Mouse (Mus musculus) cerebellum, adult 11 months (tissue): ENCODE results near the gene Mrps2.
"Not testable (repeated sequence)": the region's sequence is repeated elsewhere in the genome, so short reads cannot be mapped to it uniquely, and the experiment has no call there.

Source experiments
- DNase-seq: peaks from one replicate; pipeline ENCODE4 v3.0.0; 2022

Mrps2 gene

DNA sequence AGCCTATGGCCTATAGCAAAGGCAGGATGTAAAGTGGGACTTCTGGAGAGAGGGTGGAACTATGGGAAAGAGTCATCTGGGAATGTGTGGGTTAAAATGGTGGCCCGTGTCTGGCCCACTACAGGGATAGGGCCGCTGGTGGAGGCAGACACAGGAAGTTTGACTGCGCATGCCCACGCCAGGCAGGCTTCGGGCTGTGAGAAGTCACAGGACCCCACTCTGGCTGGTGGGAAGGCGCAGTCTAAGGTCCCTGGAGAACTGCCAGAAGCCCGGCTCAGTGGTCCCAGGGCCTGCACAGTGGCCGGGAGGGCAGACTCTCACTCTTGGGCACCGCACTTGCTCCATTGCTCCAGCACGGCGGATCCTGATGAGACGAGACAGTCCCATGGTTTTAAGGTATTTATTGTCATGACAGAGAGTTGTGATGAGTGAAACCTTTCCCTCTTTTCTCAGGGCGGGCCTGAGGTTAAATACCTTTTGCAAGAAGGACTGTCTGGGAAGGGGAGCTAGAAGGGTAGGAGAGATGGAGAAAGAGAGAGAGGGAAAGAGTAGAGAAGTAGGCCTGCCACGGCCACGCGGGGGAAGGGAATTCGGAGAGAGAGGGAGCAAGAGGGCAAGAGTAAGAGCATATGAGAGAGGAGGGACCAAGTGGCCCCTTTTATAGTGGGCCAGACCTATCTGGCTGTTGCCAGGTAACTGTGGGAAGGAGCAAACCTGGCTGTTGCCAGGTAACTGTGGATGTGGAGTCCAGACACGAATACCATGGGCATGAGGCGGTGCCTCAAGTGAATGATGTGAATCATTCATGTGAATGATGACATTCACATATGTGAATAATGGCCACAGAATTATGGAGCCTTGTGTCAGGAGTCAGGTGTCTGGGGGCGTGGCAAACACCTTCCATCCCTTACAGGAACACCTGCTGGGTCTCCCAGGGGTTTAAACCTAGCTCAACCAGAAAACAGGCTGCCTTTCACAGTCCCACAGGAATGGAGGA, 11.6 kb downstream of the Mrps2 start:
- DNase-seq: no peak

DNA sequence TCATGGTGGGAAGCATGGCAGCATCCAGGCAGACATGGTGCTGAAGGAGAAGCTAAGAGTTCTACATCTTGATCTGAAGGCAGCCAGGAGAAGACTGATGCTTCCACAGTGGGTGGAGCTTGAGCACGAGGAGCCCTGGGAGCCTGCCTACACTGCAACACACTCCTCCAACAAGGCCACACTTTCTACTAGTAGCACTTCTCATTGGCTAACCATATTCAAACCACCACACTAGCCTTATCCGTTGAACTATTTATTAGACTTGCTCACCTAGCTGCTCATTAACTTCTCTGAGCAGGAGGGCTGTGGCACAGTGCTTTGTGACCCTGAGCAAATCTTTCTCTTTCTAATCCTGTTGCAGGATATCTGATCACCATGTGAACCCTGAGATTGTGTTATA, 16.0 kb downstream of the Mrps2 start:
- DNase-seq: no peak

DNA sequence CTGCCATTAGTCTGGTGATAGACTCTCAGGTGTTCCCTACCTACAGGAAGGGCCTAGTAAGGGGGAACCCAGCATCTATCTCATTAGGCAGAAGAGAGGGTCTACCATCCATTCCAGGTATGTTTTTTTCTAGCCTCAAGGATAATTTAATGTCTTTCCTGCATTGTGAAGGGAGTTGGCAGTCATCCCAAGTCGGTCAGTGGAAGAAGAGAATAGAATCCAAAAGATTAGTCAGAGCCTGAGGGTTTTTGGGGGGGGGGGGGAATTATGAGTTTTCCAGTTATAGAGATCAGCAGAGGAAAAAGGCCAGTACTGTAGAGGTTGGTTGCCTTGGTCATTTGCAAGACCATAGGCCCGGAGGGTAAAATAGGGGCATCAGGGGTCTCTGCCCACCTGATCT, 26.7 kb downstream of the Mrps2 start:
- DNase-seq: no peak

DNA sequence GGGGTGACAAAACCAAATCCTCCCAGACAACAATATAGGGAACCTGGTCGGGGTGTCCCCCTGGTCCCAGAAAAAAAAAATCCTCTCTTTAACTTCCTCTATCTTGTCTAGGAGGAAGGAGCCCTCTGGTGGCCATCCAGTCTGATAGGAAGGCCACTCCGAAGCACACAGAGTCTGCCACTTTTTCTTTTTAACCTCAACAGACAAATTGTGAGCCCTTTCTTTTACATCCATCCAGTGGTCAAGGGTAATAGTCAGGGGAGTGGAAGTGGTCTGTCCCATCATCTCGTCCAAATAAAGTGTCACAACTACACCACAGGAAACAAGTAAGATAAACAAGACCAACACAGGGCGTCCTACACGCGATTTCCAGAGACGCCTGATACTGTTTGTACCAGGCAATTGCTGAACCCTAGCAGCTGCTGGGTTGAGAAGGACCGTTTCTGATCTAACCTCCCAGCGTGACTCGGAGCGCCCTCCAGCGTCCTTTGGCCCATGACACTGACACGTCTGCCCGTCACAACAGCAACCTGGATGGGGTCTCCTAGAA, 27.4 kb downstream of the Mrps2 start:
- no peak for DNase-seq

DNA sequence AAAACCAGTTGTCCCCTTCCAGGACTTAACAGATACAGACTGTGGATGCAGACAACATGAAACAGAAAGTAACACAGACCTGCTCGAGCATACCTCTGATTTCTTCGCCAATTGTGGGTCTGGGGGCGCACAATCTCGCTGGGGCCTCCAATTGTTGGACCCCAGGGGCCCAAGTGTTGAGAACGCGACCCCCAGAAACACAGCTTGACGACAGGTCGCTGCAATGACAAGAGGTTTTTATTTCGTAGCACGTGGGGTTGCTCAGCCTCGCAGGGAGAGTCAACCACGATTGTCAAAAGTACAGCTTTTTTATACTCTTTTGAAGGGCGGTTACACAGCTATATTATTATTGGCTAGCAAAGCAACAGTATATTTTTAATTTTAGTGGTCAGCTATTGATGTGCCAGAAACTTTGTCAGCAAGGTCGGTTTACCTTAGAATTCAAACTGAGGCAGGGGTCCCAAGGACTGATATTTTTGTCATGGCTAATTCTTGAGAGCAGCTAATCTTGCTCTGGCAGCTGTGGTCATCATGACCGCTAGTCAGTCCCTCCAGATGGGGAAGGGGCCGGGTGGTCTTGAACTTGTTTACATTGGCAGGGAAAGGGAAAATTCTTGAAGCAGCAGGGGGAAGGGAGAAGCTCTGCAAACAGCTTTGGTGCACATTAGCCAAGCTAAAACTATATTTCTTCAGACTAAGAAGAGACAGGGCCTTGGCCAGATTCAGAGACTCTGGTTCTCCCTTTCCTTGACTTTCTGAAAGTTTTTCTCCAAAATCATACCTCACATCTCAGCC, 28.1 kb downstream of the Mrps2 start:
- DNase-seq: no peak

DNA sequence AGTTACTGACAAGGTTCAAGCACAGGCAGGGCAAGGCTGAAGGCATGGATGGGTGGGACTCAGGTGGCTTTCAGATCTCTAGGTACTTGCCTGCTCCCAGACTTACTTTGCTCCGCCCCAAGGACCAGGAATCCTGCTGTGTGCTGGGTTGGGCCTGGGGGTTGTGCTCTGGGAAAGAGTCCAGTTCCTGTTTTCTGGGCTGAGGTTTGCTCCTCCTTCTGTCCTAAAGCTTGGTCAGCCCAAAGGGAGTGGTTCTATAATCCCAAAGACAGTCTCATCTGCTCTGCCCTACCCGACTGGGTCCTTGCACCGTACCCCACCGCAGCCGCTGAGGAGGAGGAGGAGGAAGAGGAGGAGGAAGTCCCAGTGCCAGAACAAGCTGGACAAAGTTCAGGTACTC, 28.8 kb downstream of the Mrps2 start, which contains the start of gene Gbgt1:
Gene Gbgt1, plus strand, starts transcription at position 221 of the 400 bp plus-strand sequence.
- no peak for DNase-seq

DNA sequence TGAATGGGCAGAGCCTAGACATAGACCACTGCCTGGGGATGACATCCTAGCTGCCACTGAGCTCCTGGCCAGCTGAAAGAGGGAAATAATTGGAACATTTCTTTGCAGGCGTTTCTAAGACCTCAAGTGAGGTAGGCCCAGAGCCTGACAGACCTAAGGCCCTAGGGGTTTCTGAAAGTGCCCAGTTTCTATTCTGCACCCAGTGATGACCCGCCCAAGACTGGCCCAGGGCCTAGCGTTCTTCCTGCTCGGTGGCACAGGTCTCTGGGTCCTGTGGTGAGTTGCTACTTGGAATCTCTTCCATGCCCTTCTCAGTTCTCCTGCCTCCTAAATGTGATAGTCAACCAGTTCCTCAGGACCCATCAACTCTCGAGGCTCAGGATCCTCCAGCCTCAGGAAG, 29.7 kb downstream of the Mrps2 start:
- DNase-seq: no peak

DNA sequence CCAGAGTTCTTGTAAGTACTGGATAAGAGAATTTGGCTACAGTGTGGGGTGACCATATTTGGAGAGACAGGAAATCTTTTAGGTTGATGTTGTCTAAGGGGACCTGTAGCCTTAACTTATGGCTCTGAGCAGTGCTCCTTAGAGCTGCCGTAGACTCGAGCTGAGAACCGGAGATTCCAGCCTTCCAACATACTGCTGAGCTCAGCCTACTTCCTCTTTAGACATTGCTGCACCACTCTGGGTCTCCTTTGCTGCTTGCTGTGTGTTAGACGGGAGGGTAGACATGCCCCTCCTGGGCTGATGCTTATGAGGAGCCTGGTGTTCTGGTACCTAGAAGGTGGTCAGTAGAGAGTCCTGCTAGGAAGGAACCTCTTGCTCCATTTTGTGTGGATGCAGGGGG, 30.6 kb downstream of the Mrps2 start:
- DNase-seq: no peak

DNA sequence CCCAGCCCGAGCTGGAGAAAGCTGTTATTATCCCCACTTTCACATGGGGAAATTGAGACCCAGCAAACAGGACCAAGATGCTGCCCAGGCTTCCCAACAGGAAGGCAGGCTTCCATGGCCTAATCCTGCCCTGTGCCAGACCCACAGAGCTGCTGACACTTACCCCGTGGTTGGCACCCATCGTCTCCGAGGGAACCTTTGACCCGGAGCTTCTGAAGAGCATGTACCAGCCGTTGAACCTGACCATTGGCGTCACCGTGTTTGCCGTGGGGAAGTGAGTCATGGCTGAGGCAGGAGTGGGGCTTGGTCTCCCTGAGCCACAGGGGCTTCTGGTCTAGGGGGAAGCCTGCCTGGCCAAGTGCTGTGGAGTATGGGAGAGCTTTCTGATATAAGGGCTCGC, 35.1 kb downstream of the Mrps2 start:
- DNase-seq: no peak

DNA sequence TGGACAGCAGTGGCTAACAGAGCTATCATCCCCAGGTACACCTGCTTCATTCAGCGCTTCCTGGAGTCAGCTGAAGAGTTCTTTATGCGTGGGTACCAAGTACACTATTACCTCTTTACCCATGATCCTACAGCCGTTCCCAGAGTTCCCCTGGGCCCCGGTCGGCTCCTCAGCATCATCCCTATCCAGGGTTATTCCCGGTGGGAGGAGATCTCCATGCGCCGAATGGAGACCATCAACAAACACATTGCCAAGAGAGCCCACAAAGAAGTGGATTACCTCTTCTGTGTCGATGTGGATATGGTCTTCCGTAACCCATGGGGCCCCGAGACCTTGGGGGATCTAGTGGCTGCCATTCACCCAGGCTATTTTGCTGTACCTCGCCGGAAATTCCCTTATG, 36.8 kb downstream of the Mrps2 start:
- no peak for DNase-seq

DNA sequence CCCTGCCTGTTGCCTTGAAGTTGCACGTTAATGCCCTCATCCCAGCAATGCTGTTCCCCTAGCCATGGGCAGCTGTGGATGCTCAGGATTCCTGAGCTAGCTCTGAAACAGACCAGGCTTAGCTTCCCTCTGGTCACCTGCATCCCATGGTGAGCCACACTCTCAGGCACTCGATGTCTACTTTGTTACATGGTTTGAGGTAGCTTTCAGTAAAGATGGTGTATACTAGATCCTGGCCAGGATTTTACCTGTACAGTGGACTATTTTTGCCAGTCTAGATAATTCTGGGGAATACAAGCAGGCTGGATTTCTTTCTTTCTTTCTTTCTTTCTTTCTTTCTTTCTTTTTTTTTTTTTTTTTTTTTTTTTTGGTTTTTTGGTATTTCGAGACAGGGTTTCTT, 37.9 kb downstream of the Mrps2 start, which contains the start of gene Gm10134:
Gene Gm10134, plus strand, starts transcription at position 301 of the 400 bp plus-strand sequence.
- no peak for DNase-seq

DNA sequence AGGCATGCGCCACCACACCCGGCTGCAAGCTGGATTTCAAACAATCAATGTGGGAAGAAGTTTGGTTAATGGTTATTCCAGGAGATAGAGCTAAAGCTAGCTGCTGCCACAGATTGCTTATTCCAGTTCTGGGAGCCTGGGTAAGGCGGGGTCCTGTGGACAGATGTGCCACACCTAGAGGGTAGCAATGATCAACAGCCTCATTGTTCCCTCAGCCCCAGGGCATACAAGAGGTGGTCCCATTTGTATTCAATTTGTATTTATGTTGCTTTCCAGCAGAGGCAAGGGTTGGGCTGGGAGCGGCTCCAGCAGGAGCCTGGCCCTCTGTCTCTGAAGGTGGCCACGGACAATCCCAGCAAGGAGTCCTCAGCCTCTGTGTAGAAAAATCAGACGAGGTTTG, 38.4 kb downstream of the Mrps2 start:
- no peak for DNase-seq

DNA sequence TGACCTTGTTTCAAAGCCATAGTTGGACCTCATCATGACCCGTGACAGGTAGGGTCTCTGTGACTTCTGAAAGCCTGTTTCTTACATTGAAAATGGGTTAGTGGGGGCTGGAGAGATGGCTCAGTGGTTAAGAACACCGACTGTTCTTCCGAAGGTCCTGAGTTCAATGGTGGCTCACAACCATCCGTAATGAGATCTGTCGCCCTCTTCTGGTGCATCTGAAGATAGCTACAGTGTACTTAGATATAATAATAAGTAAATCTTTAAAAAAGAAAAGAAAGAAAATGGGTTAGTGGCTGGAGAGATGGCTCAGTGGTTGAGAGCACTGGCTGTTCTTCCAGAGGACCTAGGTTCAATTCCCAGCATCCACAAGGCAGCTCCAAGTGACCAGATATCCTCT, 43.7 kb downstream of the Mrps2 start:
- not testable (repeated sequence) for DNase-seq

DNA sequence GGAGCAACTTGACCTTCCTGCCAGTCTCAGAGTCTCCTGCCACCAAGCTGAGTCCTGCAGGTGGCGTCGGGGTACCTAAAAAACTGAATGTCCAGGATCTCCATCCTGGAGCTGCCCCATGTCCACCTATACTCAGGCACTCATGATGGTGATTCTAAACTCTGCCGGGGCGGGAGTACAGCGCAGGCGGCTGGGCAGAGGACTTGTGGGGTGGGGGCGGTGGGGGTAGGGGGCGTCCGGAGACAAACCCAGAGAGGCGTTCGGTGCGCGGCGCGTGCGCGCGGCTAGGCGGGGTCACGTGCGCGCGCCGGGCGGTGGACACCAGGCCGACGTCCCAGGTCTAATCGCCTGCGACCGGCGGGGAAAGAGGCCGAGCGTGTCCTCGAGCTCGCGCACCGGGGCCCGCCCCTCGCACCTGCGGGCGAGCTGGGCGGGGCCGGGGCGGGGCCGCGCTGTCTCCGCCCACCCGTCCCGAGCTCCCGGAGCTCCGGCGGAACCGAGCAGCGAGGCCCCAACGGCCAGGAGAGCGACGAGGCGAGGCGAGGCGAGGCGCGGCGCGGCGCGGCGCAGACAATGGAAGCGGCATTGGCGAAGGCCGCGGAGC, 45.0 kb downstream of the Mrps2 start, which contains the start of gene Ralgds:
Gene Ralgds, plus strand, starts transcription at position 328 of the 604 bp plus-strand sequence.
- peak; percentile 83 for DNase-seq

DNA sequence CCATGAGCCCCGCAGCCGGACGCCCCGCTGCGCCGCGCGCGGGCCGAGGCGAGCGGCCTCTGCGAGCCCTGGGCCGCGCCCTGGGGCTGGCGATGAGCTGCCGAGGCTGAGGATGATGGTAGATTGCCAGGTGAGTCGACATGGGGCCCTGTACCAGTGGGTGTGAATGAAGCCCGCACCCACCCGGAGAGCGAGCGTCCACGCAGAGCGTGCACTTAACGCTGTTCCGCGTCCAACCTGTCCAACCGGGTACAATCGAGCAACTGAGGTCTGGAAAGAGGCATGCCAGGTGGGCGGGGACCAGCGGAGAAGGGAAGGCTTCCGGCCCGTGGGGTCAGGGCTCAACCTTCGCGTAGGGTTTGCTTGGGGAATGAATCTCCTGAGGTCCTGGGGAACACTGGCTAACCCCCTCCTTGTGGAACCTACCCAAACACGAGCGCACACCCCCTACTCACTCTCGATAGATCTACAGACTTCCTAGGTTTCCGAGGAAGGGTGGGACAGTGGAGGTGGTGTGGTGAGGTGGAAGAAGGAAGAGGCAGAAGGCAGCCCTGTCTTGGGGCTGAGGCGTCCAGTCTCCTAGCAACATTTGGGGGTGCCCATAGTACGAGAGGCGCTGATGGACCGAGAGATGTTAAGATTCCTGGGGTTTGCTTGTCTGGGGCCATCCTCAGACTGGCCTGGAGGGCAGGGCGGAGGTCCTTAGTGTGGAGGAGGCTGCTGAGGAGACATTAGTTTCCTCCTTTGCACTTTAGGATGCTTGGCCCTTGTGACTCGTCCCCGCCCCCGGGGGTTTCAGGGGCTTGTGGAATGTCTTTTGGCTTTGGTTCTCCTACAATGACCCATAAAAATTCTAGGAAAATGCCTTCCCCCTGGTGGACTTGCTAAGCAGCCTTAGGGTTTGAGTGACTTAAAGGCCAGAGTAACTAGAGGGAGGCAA, 45.8 kb downstream of the Mrps2 start:
- DNase-seq: peak; percentile 59

DNA sequence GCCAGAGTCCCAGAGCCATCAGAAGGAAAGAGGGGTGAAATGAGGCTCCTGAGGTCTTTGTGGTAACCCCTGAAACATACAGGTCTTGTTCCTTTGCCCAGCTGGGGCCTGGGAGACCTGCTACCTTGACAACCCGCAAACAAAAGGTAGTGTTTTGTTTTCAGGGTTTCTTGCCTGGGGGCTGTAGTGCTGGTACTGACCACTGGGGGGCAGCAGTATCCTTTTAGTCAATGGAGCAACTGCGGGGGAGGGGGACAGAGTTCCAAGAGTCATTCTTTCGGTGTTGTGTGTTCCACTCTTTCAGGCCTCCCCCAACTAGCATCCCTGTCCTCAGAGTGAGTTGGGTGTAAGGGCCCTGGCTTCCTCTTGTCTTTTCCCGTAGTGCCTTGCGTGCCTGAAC, 46.6 kb downstream of the Mrps2 start:
- peak; percentile 86 for DNase-seq

DNA sequence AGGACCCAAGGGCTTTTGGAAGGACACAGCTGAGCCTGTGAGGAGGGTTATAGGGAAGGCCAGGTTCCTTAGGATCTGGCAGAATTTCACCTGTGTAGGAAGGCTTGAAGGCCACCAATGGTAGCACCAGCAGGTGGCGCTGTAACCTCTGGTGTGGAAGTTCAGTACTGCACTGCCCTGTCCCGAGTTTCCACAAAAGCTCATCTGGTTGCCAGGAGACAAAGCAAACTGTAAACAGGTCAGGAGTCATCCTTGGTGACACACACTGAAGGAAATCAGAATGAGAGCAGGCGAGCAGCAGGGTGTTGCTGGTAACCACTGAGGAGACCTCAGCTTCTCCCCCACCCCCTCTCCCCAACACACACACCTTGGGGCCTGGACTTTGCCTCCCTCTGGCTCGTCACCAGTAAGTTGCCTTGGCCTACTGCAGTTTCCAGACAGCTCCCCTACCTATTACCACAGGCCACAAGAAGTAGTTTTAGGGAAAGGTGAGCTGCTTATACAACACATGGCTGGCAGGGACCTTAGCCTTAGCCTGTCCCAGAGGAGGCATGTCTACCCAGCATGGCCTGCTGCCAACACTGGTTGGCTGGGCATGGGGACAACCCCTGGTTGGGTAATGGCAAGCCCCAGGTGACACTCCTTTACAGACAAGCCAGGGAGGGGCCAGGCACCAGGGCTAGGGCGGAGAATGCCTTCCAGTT, 49.5 kb downstream of the Mrps2 start:
- DNase-seq: peak; percentile 72

DNA sequence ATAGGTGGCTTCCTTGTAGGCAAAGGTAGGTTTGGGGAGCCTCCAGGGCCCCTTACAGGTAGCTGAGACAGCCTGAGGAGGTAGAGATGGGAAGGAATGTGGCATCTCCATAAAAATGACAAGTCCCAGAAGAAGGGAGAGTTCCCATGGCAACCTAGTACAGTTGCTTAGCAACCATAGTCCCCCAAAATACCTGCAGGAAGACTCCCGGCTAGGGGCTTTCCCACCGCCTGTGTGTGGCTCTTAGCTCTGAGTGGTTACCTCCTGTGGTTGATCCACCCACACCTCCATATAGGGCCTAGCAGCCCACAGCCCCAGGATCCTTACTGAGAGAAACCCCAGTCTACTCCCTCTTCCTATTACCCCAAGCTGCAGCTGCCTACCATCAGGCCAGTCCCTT, 50.4 kb downstream of the Mrps2 start:
- DNase-seq: no peak

DNA sequence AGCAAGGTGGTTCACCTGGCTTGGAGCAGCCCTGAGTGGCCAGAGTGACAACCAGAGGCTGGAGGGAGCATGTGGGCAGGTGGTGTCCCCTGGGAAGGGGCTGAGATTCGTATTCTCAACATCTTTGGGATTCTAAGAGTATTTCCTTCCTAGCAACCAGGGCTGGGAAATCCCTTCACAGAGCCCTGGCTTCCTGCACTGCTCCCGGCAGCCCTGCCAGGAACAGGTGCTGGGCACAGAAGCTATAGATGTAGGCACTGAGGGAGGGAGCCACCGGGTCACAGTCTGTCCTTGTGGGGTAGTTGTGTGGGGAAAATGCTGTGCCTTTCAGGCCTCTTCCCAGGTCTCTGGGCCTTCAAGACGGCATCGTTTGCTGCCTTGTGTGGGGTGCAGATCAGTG, 52.7 kb downstream of the Mrps2 start:
- DNase-seq: peak; percentile 66
